Mouse (Mus musculus): ENCODE data around the gene Gm20924.
"Not testable (repeated sequence)": the region's sequence is repeated elsewhere in the genome, so short reads cannot be mapped to it uniquely, and the experiment has no call there.

The Gm20924 gene

DNA sequence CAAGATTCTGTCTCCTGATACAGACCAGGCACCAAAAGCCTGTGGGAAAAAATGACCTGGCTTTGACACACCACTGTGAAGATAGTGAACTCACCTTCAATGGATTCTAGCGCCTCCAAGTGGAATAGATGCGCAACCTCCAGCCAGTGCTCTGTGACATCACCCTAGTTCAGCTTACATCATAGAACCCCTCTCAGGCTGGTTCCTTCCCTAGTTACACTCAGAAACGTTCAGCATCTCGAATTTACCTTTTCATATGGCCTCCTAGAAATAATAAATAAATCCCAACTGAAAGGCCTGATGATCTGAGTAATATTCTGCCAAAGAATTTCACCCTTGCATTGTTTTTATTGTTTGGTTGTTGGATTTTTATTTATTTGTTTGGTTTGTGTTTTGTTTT lies at the start of gene Gm20924:
Gene Gm20924, minus strand, starts transcription at position 101 of the 400 bp plus-strand sequence.
- not testable (repeated sequence) for DNase-seq (ENCODE audit: low spot score)
